Mouse (Mus musculus): ENCODE data around the gene Tbcc.

GRCm38 (mm10) chr17:46880322-46880721, 10.2 kb upstream of the Tbcc start:
- no peak for TF ChIP-seq GATA1 (IDR thresholded peaks at IDR 0.05; ENCODE audit: low read length)
- no peak for TF ChIP-seq TAL1 (IDR thresholded peaks at IDR 0.05; ENCODE audit: low read length)
